Mouse (Mus musculus): ENCODE measurements around the gene Rab3d. TPM values are rescaled to one million over a fixed set of nuclear protein-coding genes. Genes with fewer than 3 reads are reported as not detected.
"Not testable (repeated sequence)": the region's sequence is repeated elsewhere in the genome, so short reads cannot be mapped to it uniquely, and the experiment has no call there.

The Rab3d gene
- polyA plus RNA-seq, 1 experiment from 2014 or later = 9.0 TPM

GRCm38 (mm10) chr9:21904031-21904430 lies 14.0 kb downstream of the Rab3d start:
- H3K4me2 ChIP-seq (ENCODE audit: low read length) = no peak overlapping the region
- H3K36me3 ChIP-seq (ENCODE audit: control insufficient read depth, insufficient read depth, low read length) = no peaks in the 10 kb centered on the region
- no peak for ATAC-seq (ENCODE audit: insufficient number of reproducible peaks, insufficient read depth, low FRiP score, low read depth)
- H3K27ac ChIP-seq (replicated peaks in 1 of 2; ENCODE audit: control insufficient read depth in 1 of 2, insufficient read depth in 1 of 2, low read depth in 2 of 2, low read length in 2 of 2) = no peak overlapping the region
- H3K4me3 ChIP-seq (ENCODE audit: control insufficient read depth in 1 of 2, insufficient read depth in 1 of 2, low read depth in 1 of 2, low read length in 2 of 2) = no peak overlapping the region
- no peak overlapping the region for H3K9ac ChIP-seq (ENCODE audit: low read length)
- H3K27me3 ChIP-seq (ENCODE audit: control insufficient read depth, insufficient read depth, low read length) = no peaks in the 10 kb centered on the region
- H3K9me3 ChIP-seq (ENCODE audit: control insufficient read depth, low read length) = no peaks in the 10 kb centered on the region
- no peaks in the 10 kb centered on the region for H3K4me1 ChIP-seq (ENCODE audit: control insufficient read depth in 2 of 2, insufficient read depth in 2 of 2, low read length in 2 of 2)
- 77% methylated on average over 4 of the region's 4 CpGs for WGBS

GRCm38 (mm10) chr9:21901223-21901820 lies 16.7 kb downstream of the Rab3d start:
- Histone ChIP-seq H3K4me3 (ENCODE audit: control insufficient read depth in 1 of 2, insufficient read depth in 1 of 2, low read depth in 1 of 2, low read length in 2 of 2) (peak overlapping the region; percentile 40 to 43), H3K4me1 (ENCODE audit: control insufficient read depth in 2 of 2, insufficient read depth in 2 of 2, low read length in 2 of 2) (no peaks in the 10 kb centered on the region), H3K36me3 (ENCODE audit: control insufficient read depth, insufficient read depth, low read length) (no peaks in the 10 kb centered on the region), H3K9ac (ENCODE audit: low read length) (peak overlapping the region; percentile 21; the same call in 1 of the 2 replicates), H3K4me2 (ENCODE audit: low read length) (peak overlapping the region; percentile 64), H3K27ac (replicated peaks in 1 of 2; ENCODE audit: control insufficient read depth in 1 of 2, insufficient read depth in 1 of 2, low read depth in 2 of 2, low read length in 2 of 2) (no peak overlapping the region), H3K27me3 (ENCODE audit: control insufficient read depth, insufficient read depth, low read length) (no peaks in the 10 kb centered on the region), H3K9me3 (ENCODE audit: control insufficient read depth, low read length) (no peaks in the 10 kb centered on the region)
- ATAC-seq (ENCODE audit: insufficient number of reproducible peaks, insufficient read depth, low FRiP score, low read depth) = no peak
- 13% methylated on average over 10 of the region's 10 CpGs for WGBS

GRCm38 (mm10) chr9:21889229-21889628 lies 28.8 kb downstream of the Rab3d start:
- Histone ChIP-seq H3K36me3 (ENCODE audit: control insufficient read depth, insufficient read depth, low read length) (no peaks in the 10 kb centered on the region), H3K4me1 (ENCODE audit: control insufficient read depth in 2 of 2, insufficient read depth in 2 of 2, low read length in 2 of 2) (no peaks in the 10 kb centered on the region), H3K9ac (ENCODE audit: low read length) (no peak overlapping the region), H3K27ac (replicated peaks in 1 of 2; ENCODE audit: control insufficient read depth in 1 of 2, insufficient read depth in 1 of 2, low read depth in 2 of 2, low read length in 2 of 2) (no peak overlapping the region), H3K9me3 (ENCODE audit: control insufficient read depth, low read length) (no peaks in the 10 kb centered on the region), H3K4me3 (ENCODE audit: control insufficient read depth in 1 of 2, insufficient read depth in 1 of 2, low read depth in 1 of 2, low read length in 2 of 2) (no peak overlapping the region), H3K4me2 (ENCODE audit: low read length) (no peak overlapping the region), H3K27me3 (ENCODE audit: control insufficient read depth, insufficient read depth, low read length) (no peaks in the 10 kb centered on the region)
- WGBS = 62% methylated on average over 3 of the region's 3 CpGs
- no peak for ATAC-seq (ENCODE audit: insufficient number of reproducible peaks, insufficient read depth, low FRiP score, low read depth)

GRCm38 (mm10) chr9:21876601-21877000 lies 41.4 kb downstream of the Rab3d start:
- no peaks in the 10 kb centered on the region for H3K27me3 ChIP-seq (ENCODE audit: control insufficient read depth, insufficient read depth, low read length)
- H3K4me3 ChIP-seq (ENCODE audit: control insufficient read depth in 1 of 2, insufficient read depth in 1 of 2, low read depth in 1 of 2, low read length in 2 of 2) = no peak overlapping the region
- 56% methylated on average over 3 of the region's 3 CpGs for WGBS
- no peak for ATAC-seq (ENCODE audit: insufficient number of reproducible peaks, insufficient read depth, low FRiP score, low read depth)
- no peak overlapping the region for H3K9ac ChIP-seq (ENCODE audit: low read length)
- no peak overlapping the region for H3K27ac ChIP-seq (replicated peaks in 1 of 2; ENCODE audit: control insufficient read depth in 1 of 2, insufficient read depth in 1 of 2, low read depth in 2 of 2, low read length in 2 of 2)
- H3K9me3 ChIP-seq (ENCODE audit: control insufficient read depth, low read length) = peaks cover 6% of the 10 kb centered on the region; the same call in 1 of the 2 replicates
- H3K36me3 ChIP-seq (ENCODE audit: control insufficient read depth, insufficient read depth, low read length) = no peaks in the 10 kb centered on the region
- no peaks in the 10 kb centered on the region for H3K4me1 ChIP-seq (ENCODE audit: control insufficient read depth in 2 of 2, insufficient read depth in 2 of 2, low read length in 2 of 2)
- H3K4me2 ChIP-seq (ENCODE audit: low read length) = no peak overlapping the region

- no peaks in the 10 kb centered on the region for H3K9me3 ChIP-seq (ENCODE audit: control insufficient read depth, low read length)
- no peaks in the 10 kb centered on the region for H3K4me1 ChIP-seq (ENCODE audit: control insufficient read depth in 2 of 2, insufficient read depth in 2 of 2, low read length in 2 of 2)
- no peak overlapping the region for H3K4me2 ChIP-seq (ENCODE audit: low read length)
- no peak overlapping the region for H3K27ac ChIP-seq (replicated peaks in 1 of 2; ENCODE audit: control insufficient read depth in 1 of 2, insufficient read depth in 1 of 2, low read depth in 2 of 2, low read length in 2 of 2)
- no peaks in the 10 kb centered on the region for H3K36me3 ChIP-seq (ENCODE audit: control insufficient read depth, insufficient read depth, low read length)
- H3K4me3 ChIP-seq (ENCODE audit: control insufficient read depth in 1 of 2, insufficient read depth in 1 of 2, low read depth in 1 of 2, low read length in 2 of 2) = no peak overlapping the region
- no peak overlapping the region for H3K9ac ChIP-seq (ENCODE audit: low read length)
- H3K27me3 ChIP-seq (ENCODE audit: control insufficient read depth, insufficient read depth, low read length) = no peaks in the 10 kb centered on the region
- no peak for ATAC-seq (ENCODE audit: insufficient number of reproducible peaks, insufficient read depth, low FRiP score, low read depth)
- 46% methylated on average over 4 of the region's 4 CpGs for WGBS
Measured at GRCm38 (mm10) chr9:21872204-21872603, 45.8 kb downstream of the Rab3d start.

- 13% methylated on average over 20 of the region's 20 CpGs for WGBS
- Histone ChIP-seq H3K9ac (ENCODE audit: low read length) (peak overlapping the region; percentile 13; the same call in 1 of the 2 replicates), H3K4me3 (ENCODE audit: control insufficient read depth in 1 of 2, insufficient read depth in 1 of 2, low read depth in 1 of 2, low read length in 2 of 2) (0 out of 4 replicates have a peak overlapping the region, but pooled peaks of 1 of the 2 experiments have one; percentile 22), H3K27me3 (ENCODE audit: control insufficient read depth, insufficient read depth, low read length) (no peaks in the 10 kb centered on the region), H3K36me3 (ENCODE audit: control insufficient read depth, insufficient read depth, low read length) (no peaks in the 10 kb centered on the region), H3K4me2 (ENCODE audit: low read length) (peak overlapping the region; percentile 44), H3K4me1 (ENCODE audit: control insufficient read depth in 2 of 2, insufficient read depth in 2 of 2, low read length in 2 of 2) (peaks cover 0 to 3% of the 10 kb centered on the region in 2 experiments; a peak in 1 of 4 replicates), H3K9me3 (ENCODE audit: control insufficient read depth, low read length) (no peaks in the 10 kb centered on the region), H3K27ac (replicated peaks in 1 of 2; ENCODE audit: control insufficient read depth in 1 of 2, insufficient read depth in 1 of 2, low read depth in 2 of 2, low read length in 2 of 2) (no peak overlapping the region)
- ATAC-seq (ENCODE audit: insufficient number of reproducible peaks, insufficient read depth, low FRiP score, low read depth) = peak; percentile 11; the same call in 1 of the 2 replicates
Measured at GRCm38 (mm10) chr9:21870879-21871524, 47.0 kb downstream of the Rab3d start.

GRCm38 (mm10) chr9:21869290-21869689 lies 48.7 kb downstream of the Rab3d start:
- H3K4me3 ChIP-seq (ENCODE audit: control insufficient read depth in 1 of 2, insufficient read depth in 1 of 2, low read depth in 1 of 2, low read length in 2 of 2); H3K9ac ChIP-seq (ENCODE audit: low read length); H3K27me3 ChIP-seq (ENCODE audit: control insufficient read depth, insufficient read depth, low read length); H3K4me2 ChIP-seq (ENCODE audit: low read length); H3K36me3 ChIP-seq (ENCODE audit: control insufficient read depth, insufficient read depth, low read length); H3K27ac ChIP-seq (replicated peaks in 1 of 2; ENCODE audit: control insufficient read depth in 1 of 2, insufficient read depth in 1 of 2, low read depth in 2 of 2, low read length in 2 of 2); H3K4me1 ChIP-seq (ENCODE audit: control insufficient read depth in 2 of 2, insufficient read depth in 2 of 2, low read length in 2 of 2); ATAC-seq (ENCODE audit: insufficient number of reproducible peaks, insufficient read depth, low FRiP score, low read depth); H3K9me3 ChIP-seq (ENCODE audit: control insufficient read depth, low read length): not testable (repeated sequence)
- WGBS = 55% methylated on average over 7 of the region's 7 CpGs
